Mouse (Mus musculus) neural tube, embryonic 14.5 days (tissue): ENCODE results near the gene Zfp286. TPM values are rescaled to one million over a fixed set of nuclear protein-coding genes. Genes with fewer than 3 reads are reported as not detected.

Experiments used
- ATAC-seq: fragments of 200-750 bp; cut with Nextera tagmentation; 2 replicates; pipeline ENCODE4 v1.8.0; 2017; ENCODE audit warnings: low read depth, mild to moderate bottlenecking, moderate TSS enrichment, moderate library complexity
- H3K27ac ChIP-seq: fragments of 300-500 bp; sonication (generic); 2 replicates; pipeline ENCODE4 v1.5.1; 2014; ENCODE audit warnings: low read depth, mild to moderate bottlenecking, control low read depth, low read length, moderate library complexity, mixed read lengths
- H3K27me3 ChIP-seq: fragments of 300-500 bp; sonication (generic); 2 replicates; pipeline ENCODE4 v1.6.1; 2014; ENCODE audit warnings: low read length; ENCODE audit not compliant: control insufficient read depth, insufficient read depth
- H3K36me3 ChIP-seq: fragments of 300-500 bp; sonication (generic); 2 replicates; pipeline ENCODE4 v1.6.1; 2014; ENCODE audit warnings: low read length, mixed read lengths; ENCODE audit not compliant: control insufficient read depth, insufficient read depth
- H3K4me1 ChIP-seq: fragments of 300-500 bp; sonication (generic); 2 replicates; pipeline ENCODE4 v1.6.1; 2014; ENCODE audit warnings: low read length; ENCODE audit not compliant: control insufficient read depth, insufficient read depth
- H3K4me2 ChIP-seq: fragments of 300-500 bp; sonication (generic); 2 replicates; pipeline ENCODE4 v1.6.1; 2014; ENCODE audit warnings: mild to moderate bottlenecking, low read depth, low read length, control low read depth
- H3K4me3 ChIP-seq: fragments of 300-500 bp; sonication (generic); 2 replicates; pipeline ENCODE4 v1.5.1; 2014; ENCODE audit warnings: low read depth, low read length, control low read depth, mixed read lengths
- H3K9ac ChIP-seq: fragments of 300-500 bp; sonication (generic); replicated peaks from 2 replicates; pipeline ENCODE4 v1.6.1; 2014; ENCODE audit warnings: low read depth, mild to moderate bottlenecking, control low read depth, low read length, mixed read lengths
- H3K9me3 ChIP-seq: fragments of 300-500 bp; sonication (generic); 2 replicates; pipeline ENCODE4 v1.6.1; 2016; ENCODE audit warnings: low read length; ENCODE audit not compliant: control insufficient read depth
- WGBS: fragments of 180-500 bp; shearing (Covaris S2); extraction: QIAGEN DNeasy Blood & Tissue Kit; methylation state at CpG from one replicate; pipeline ENCODE4 v1.1.7; 2014; 5-methylcytosine and 5-hydroxymethylcytosine counted together
- polyA plus RNA-seq: library from polyadenylated mRNA; unstranded; fragments of >200 nt; fragmentation: Nextera tagmentation; extraction: Ambion mirVana; gene quantifications from 2 replicates; pipeline ENCODE4 v1.2.1, GENCODE M21; 2014

The Zfp286 gene
- polyA plus RNA-seq, 1 experiment from 2014 or later: 33.8 TPM

- Histone ChIP-seq H3K4me3 (no peak overlapping the region), H3K27ac (no peak overlapping the region), H3K9me3 (no peaks in the 10 kb centered on the region), H3K36me3 (0 out of 2 replicates have a peak, but pooled peaks cover 3% of the 10 kb centered on the region), H3K9ac (no peak overlapping the region), H3K27me3 (no peaks in the 10 kb centered on the region), H3K4me2 (no peak overlapping the region), H3K4me1 (no peaks in the 10 kb centered on the region)
- WGBS: 89% methylated on average over 2 of the region's 2 CpGs
- ATAC-seq: no peak
These were observed 83.1 kb downstream of the Zfp286 start for GRCm38 (mm10) chr11:62706141-62706540.

Other genes starting within 250 kb of the Zfp286 start
- gene Ubb, start 238.3 kb downstream of the Zfp286 start, polyA plus RNA-seq: 4,516 and 4,600 TPM in 2 replicates
- 25.1 and 25.8 TPM in 2 replicates for gene Trpv2, start 215.0 kb downstream of the Zfp286 start, polyA plus RNA-seq
- 10.1 and 10.5 TPM in 2 replicates for gene Lrrc75a, start 140.9 kb downstream of the Zfp286 start, polyA plus RNA-seq
- gene Mmgt2, start 140.8 kb downstream of the Zfp286 start, polyA plus RNA-seq: 25.9 and 27.4 TPM in 2 replicates
- 24.7 and 25.3 TPM in 2 replicates for gene Zfp287, start 57.6 kb downstream of the Zfp286 start, polyA plus RNA-seq
- not detected in 2 replicates for gene Gm10428, start 36.4 kb downstream of the Zfp286 start, polyA plus RNA-seq
- gene Trim16, start 30.8 kb upstream of the Zfp286 start, polyA plus RNA-seq: 9.5 and 10.1 TPM in 2 replicates
- gene Fbxw10, start 57.6 kb upstream of the Zfp286 start, polyA plus RNA-seq: 0.16 and 0.19 TPM in 2 replicates
- 45.3 and 45.6 TPM in 2 replicates for gene Tvp23b, start 90.0 kb upstream of the Zfp286 start, polyA plus RNA-seq
- gene Cdrt4, start 161.7 kb upstream of the Zfp286 start, polyA plus RNA-seq: not detected in 2 replicates